Mouse (Mus musculus) G1E-ER4 (cell line): ENCODE results near the gene Dlx2. TPM values are rescaled to one million over a fixed set of nuclear protein-coding genes. Genes with fewer than 3 reads are reported as not detected.

ENCODE experiments used
- GATA1 ChIP-seq: IDR thresholded peaks from one replicate; pipeline ENCODE4 v1.8.0; 2012; ENCODE audit warnings: low read length, inconsistent platforms
- polyA plus RNA-seq: library from polyadenylated mRNA; stranded (reverse); fragments of >175 nt; gene quantifications from 2 replicates; pipeline ENCODE4 v1.2.3, GENCODE M21; 2012

Dlx2 gene
- not detected in 2 replicates for polyA plus RNA-seq

- TF ChIP-seq GATA1 = no peak
Observed at GRCm38 (mm10) chr2:71546640-71547071, at the start of gene Dlx2. Gene Dlx2 (minus strand): TSS chr2:71546754.

- TF ChIP-seq GATA1 = no peak
Observed at GRCm38 (mm10) chr2:71594466-71594865, 47.9 kb upstream of the Dlx2 start.

GRCm38 (mm10) chr2:71589114-71589513 lies 42.6 kb upstream of the Dlx2 start:
- no peak for TF ChIP-seq GATA1

GRCm38 (mm10) chr2:71581488-71581887 lies 34.9 kb upstream of the Dlx2 start:
- no peak for TF ChIP-seq GATA1

- TF ChIP-seq GATA1 = no peak
Observed at GRCm38 (mm10) chr2:71580632-71581466, 34.3 kb upstream of the Dlx2 start.

- TF ChIP-seq GATA1 = no peak
Observed at GRCm38 (mm10) chr2:71577059-71577458, 30.5 kb upstream of the Dlx2 start.

- TF ChIP-seq GATA1 = no peak
Observed at GRCm38 (mm10) chr2:71573736-71574135, 27.2 kb upstream of the Dlx2 start.

- TF ChIP-seq GATA1 = no peak
Observed at GRCm38 (mm10) chr2:71566466-71566865, 19.9 kb upstream of the Dlx2 start.

- TF ChIP-seq GATA1 = no peak
Observed at GRCm38 (mm10) chr2:71556071-71556470, 9.5 kb upstream of the Dlx2 start.

GRCm38 (mm10) chr2:71551704-71552103 lies 5.2 kb upstream of the Dlx2 start:
- TF ChIP-seq GATA1 = no peak

GRCm38 (mm10) chr2:71550330-71550729 lies 3.8 kb upstream of the Dlx2 start:
- TF ChIP-seq GATA1 = no peak

- TF ChIP-seq GATA1 = no peak
Observed at GRCm38 (mm10) chr2:71547829-71548228, 1.3 kb upstream of the Dlx2 start.

GRCm38 (mm10) chr2:71545882-71546639 lies 493 bp downstream of the Dlx2 start:
- TF ChIP-seq GATA1 = no peak

- no peak for TF ChIP-seq GATA1
Observed at GRCm38 (mm10) chr2:71545401-71545881, 1.1 kb downstream of the Dlx2 start.

GRCm38 (mm10) chr2:71544391-71545285 lies 1.9 kb downstream of the Dlx2 start:
- TF ChIP-seq GATA1 = no peak

GRCm38 (mm10) chr2:71543948-71544347 lies 2.6 kb downstream of the Dlx2 start:
- TF ChIP-seq GATA1 = no peak
